Mouse (Mus musculus): ENCODE data around the gene Zbtb5.
"Not testable (repeated sequence)": the region's sequence is repeated elsewhere in the genome, so short reads cannot be mapped to it uniquely, and the experiment has no call there.

Gene Zbtb5

DNA sequence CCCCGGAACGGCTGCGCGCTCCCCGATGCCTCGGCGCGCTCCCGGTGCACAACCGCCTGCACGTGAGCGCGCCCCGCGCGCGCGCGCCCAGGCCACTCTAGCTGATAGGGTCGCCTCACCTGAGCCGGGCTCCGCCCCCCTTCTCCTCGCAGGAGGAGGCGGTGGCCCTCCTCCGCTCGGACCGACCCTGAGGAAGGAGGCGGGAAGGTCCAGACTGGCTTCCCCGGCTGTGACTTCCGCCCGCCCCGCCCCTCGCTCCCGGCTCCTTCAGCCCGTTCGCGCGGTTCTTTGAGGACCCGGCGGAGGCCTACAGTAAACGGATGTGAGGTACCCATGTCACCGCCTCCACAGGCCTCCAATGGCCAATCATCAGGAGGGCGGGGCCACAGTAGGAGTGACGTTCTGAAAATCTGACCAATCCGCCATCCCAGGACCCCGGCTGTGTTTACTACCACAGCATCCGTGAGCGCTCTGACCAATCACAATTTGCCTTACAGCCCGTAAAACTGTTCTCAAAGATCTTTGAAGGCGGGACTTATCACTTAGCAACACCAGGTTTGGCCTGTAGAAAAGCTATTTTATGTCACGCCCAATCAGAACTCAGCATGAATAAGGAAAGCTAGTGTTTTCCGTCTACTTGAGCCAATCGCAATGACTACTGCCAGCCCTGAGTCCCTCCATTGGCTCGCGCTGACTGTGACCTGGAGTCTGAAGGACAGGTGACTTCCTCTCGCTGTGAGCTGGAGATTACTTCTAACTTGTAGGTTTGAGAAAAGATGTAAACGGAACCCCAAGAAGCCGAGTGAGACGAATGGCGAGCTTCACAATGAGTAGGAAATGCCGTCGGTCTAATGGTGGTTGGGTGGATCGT lies at the start of gene Zbtb5:
TSS of gene Zbtb5 (minus strand) at position 308 of the 871 bp plus-strand sequence.
- DNase-seq = peak; percentile 98 to 100

DNA sequence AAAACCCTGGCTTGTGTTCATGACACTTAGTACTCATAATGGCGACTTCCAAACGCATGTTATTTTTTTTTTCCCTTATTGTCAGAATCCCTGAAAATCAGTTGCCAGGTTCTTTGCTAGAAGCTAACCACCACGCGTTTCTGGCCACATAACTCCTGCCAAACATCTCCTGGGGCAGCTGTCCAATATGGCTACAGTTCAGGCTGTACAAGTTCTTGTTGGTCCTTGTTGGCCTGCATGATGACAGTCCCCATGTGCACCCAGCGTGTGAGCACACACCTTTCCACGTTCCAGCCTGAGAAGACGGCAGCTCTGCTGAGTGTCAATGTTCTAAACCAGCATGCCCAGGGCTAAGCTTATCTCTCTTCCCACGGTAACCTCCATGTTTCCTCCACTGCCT lies 43.2 kb upstream of the Zbtb5 start:
- no peak for DNase-seq

DNA sequence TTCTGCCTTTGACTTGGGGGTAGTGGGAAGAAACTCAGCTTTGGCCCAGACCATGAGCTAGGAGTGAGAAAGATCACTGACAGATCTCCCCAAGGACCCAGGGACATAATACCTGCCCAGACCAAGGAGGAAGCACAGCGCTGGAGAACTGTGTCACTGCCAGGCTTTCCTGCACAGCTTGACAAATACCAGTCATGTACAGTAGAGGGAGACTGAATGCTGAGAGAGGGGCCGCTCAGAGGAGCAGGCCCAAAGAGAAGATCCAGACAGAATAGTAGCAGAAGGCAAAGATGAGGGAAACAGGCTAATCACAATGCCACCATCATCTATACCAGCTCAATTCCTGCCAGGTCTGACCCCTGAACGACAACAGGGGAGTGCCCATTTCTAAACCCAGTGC lies 42.6 kb upstream of the Zbtb5 start:
- no peak for DNase-seq

DNA sequence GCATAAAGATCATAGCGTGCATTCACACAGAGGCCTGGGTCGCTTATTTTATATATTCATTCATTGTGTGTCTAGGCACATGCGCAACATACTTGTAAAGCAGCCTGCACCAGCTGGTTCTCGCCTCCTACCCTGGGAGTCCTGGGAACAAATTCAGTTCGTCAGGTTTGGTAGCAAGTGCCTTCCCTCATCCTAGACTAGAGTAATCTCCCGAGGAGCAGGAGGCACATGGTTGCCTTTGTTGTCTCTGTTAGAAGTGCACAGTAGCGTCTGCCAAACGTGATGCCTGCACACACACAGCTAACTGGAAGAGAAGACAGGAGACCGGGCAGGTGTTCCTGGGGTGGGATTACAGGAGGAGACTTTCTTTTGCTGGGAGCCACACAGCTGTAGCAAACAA lies 35.7 kb upstream of the Zbtb5 start:
- DNase-seq = no peak

DNA sequence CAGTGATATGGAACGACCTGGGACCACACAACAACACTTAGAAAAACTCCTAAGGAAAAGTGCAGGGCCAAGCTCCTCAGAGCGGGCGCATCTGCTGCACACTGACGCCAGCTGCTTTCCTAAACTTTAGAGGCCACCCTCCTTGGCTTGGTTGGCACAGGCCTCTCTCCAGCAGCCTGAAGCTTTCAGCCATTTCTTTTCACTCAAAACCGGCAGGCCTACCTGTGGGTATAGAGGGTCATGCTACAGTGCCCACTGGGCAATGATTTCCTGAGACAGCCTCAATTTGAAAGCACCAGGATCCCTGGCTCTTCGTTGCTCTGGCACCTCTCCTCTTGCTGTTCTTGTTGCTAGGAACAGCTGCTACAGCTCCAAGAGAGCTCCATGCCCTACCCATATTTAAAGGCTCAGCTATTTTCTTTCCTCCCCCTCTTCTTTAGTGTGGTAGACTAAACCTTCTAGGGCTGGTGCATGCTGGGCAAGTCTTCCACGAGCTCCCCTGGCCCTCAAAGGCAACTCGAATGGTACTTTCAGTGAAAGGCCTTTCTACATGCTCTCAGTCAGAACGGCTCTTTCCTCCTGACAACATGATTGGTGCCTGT lies 35.2 kb upstream of the Zbtb5 start:
- no peak for DNase-seq

DNA sequence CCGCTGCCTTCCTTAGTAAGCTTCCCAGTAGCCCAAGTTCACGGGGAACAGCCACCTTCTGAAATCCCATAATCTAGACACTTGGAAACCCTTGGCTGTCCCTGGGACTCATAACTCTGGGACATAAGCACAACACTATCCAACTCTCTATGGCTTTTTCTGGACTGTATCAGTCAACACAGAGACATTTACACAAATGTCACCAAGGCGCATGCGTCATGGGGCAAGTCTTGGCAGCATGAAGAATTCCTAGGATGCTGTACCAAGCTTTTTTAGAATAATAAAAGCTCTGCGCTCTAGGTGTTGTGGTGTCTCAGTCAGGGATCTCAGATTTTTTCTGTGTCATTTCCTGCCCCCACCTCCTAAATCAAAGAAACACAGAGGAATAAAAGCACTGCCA lies 34.5 kb upstream of the Zbtb5 start:
- no peak for DNase-seq

DNA sequence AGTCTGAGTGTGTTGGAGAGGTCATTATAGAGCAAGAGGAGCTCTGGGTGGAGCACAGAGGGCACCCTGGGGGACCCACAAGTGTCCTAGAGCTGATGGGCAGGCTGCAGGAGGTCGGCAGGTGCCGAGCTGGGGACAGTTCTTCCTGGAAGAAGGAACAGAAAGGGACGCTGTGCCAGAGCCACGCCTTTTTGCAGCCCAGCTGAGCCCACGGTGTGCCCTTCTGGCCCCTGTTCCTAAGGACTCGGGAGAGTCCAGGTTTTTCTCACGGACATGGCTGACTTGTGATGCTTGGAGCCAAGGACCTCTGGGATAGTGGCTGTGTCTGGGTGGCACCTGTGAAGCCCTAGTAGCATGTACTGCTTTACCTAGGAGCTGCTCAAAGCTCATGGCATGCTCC lies 28.6 kb upstream of the Zbtb5 start:
- no peak for DNase-seq

DNA sequence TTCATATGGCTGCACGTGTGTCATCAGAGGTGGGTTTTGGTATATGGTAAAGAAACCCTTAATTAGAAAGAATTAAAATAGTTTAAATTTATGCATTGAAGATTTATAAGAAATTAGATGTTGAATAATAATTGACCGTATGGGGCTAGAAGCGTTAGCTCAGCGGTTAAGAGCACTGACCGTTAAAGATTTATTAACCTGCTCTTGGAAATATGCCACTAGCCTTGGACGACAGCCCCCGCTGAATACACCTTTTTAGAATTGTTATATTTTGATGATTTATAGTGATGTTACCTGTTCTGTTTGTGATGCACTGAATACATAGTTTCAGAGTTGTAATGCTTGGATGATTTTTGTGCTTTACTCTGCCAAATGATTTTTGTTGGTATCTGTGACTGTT lies 27.3 kb upstream of the Zbtb5 start:
- DNase-seq = not testable (repeated sequence)

DNA sequence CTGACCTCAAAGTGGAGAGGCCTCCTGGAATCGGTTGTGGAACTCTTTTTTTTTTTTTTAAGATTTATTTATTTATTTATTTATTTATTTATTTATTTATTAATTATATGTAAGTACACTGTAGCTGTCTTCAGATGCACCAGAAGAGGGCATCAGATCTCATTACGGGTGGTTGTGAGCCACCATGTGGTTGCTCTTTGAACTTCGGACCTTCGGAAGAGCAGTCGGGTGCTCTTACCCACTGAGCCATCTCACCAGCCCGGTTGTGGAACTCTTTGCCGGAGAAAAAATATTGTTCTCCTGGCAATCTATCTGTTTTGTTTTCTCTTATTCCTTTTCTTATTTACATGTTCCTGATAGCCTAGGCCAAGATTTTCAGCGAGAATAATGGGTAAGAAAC lies 26.7 kb upstream of the Zbtb5 start:
- not testable (repeated sequence) for DNase-seq

DNA sequence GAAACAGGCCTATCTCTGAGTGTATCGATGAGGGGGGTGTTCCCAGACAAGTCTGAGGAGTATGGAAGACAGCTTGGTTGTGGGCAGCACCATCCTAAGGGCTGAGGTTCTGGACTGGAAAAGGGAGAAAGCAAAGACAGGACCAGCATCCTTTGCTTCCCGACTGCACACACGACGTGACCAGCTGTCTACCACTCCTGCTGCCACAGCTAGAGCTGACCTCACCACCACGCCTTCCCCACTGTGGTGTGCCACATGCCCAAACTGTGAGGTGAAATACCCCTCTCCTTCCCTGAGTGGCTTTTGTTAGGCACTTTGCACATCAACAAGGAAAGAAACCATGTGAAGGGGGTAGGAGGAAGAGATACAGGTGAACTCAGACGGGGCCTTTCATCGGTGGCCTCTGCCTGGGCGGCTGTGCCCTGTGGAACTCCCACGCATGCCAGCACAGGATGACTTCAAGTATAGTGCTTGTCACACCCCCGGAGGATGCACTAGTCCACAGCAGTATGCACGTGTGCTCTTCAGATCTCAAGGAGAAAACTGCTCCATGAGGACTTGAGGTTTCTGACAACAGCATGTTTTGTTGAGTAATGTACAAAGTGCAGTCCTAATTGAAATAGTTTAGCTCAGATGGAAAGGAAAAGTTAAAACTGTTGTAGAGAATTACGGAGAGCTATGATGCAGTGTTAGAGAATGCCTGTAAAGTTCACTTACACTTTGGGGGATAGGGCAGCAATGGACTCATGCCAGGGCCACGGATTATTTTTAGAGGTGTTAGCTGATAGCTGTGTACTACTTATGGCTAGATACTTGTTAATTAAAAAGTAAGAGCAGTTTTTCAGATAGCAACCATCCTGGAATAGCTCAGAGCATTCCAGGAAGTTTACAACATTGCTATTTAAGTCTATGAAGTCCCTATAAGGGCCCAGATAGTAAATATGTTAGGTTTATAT lies 25.5 kb upstream of the Zbtb5 start:
- DNase-seq = no peak

DNA sequence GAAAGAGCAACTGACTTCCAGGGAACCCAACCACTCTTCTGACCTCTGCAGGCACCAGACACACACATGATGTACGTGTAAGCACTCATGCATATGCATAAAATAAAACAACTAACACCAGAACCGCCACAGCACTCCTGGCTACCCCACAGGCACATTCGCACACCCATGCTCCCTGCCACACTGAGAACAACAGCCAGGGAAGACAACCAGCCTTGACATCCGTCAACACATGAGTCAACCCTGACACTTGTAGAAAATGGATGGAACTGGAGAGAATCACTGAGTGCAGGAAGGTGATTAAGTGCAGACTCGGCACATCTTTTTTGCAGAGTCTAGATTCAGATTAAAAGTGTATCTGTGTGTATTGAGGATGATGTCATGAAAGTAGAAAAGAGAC lies 24.4 kb upstream of the Zbtb5 start:
- no peak for DNase-seq

DNA sequence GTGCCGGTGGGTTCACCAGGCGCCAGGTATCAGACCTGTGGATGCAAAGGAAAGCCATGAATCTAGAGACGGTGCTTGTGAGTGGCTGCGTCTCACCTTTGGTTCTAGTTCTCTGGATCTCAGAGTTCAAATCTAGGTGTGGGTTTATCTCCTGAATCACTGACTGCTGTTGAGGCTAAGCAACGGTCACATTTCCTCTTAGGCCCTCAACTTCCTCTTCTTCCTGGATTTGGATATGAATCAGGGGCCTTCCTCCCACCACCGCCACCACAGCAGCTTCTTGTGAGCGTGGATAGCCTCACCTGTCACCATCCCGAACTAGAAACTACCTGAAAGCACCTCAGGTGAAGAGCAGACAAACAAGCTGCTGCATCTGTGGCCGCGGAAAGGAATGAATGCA lies 23.8 kb upstream of the Zbtb5 start:
- DNase-seq = no peak

DNA sequence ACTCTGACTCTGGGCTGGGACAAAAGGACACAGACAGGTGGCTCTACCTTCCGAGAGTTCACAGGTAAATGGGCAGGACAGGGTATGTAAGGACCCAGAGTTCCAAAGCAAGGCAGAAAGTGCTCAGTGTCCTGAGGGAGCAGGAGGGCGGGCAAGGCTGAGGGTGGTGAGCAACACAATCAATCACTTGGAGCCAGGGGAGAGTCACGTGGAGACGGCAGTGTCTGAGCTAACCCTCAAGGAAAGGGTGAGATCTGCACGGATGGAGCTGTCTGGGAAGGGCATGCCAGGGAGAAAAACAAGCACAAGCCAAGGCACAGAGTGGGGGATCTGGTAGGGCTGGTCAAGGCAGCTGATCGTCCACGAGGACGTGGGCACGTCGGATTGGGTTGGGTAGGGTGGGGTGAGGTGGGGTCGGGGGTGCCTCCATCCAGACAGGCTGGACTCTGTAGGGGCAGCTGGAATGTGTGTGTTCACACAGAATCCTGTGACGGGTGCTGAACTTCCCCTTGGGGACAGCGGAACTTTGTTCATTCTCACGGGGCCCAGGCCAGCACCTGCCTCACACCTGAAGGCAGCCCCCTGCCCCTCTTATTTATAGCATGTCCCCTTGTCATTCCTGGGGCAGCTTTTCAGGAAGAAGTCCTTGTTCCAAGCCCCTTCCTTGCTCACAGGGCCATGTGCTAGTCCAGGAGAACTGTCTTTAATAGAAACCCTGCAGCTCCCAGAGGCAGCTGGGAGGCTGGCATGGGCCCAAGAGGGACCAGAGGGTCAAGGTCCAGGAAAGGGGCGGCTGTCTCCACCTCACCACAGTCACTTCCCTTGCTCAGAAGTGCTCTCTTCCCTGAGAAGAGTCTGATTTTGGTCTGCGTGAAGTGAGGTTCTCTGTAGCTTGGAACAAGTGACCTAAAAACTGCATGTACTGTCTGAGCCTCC lies 22.7 kb upstream of the Zbtb5 start:
- DNase-seq = no peak

DNA sequence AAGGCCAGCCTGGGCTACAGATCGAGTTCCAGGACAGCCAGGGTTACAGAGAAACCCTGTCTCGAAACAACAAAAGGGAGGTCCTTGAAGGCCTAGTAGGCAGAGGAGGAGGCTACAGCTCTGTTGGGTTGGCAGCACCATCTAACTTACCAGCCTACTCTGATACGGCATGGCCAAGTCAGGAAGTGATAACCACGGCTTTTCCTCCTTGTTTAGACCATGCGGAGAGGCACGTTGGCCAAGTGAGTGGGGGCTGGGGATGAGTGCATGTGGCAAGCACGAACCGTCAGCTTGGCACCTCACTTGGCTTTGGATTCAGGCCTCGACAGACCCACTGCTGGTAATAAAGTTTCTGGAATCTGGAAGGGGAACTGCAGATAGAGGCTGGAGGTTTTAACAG lies 20.4 kb upstream of the Zbtb5 start:
- no peak for DNase-seq

DNA sequence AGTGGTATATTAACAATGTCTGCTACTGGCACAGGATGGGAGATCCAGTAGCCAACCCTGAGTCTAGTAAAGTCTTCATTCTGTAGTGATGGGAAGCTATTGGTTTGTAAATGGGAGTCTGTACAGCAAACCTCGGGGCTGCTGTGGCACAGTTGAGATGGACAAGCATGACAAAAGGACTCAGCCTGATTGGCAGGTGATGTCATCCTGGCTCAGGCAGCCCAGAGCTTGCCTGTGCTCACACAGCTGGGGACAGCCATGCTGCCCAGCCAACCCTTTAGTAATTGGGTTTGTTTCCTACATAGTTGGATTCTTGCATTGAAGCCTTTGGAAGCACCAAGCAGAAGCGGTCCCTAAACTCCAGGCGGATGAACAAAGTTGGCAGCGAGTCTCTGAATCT lies 14.2 kb upstream of the Zbtb5 start:
- DNase-seq = no peak

DNA sequence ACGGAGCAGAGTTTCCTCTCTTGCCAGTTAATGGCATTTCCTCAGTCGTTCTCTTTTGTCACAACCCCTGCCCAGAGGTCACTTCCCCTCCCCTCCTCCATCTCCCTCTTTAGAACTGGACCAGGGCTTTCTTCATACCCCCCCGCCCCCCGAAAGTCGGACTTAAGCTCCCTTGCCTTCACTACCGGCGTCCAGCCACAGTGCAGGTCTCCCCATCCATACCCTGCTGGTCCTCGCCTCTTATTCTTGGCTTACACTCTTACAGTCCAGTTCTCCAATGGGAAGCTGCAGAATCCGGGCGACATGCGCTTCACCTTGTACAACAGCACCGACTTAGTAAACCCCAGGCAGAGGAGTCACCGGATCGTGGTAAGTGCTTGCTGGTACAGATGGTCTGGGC lies 6.8 kb upstream of the Zbtb5 start:
- no peak for DNase-seq

DNA sequence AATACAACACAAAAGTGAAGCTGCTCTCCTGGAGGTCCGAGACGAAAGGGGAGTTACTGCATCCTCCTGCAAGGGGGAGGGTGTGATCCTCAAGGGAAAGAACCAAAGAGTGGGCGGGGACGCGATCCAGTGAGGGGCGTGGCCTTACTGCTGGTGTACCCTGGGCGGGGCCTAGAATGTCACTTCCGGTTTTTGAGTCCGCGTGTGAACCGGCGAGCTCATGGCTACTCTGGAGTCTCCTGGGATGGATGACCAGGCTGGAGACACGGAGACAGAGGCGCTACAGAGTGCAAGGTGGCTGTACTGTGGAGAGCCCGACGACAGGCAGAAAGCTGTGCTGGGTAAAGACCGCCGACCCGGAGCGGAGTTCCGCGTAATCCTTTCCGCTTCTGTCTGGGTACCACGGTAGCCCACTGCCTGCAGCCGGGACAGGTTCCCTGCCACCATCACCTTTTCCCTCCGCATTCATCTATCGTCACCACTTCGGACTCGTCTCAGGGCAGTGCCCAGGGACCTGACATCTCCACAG lies 6.3 kb upstream of the Zbtb5 start, which contains the start of gene Polr1e:
TSS of gene Polr1e (plus strand) at position 132 of the 529 bp plus-strand sequence.
- peak; percentile 92 to 94 for DNase-seq

DNA sequence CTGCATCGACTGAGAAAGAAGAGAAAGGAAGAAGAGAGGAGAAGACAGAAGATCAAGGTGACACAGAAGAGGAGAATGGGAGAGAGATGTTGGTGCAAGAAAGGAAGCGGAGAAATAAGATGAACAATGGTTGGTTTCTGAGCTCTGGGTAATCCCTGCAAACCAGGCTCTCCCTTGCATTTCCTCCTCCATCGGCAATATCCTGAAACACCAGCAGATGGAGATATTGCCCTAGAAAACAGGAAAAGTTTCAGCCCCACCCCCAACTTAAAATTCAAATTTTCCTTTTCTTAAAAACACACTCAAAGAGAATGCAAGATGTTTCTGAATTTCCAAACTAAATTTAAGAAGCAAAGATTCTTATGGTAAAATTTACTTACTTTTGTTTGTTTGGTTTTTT lies 3.4 kb upstream of the Zbtb5 start:
- DNase-seq = peak in 1 of 2 experiments; percentile 24

DNA sequence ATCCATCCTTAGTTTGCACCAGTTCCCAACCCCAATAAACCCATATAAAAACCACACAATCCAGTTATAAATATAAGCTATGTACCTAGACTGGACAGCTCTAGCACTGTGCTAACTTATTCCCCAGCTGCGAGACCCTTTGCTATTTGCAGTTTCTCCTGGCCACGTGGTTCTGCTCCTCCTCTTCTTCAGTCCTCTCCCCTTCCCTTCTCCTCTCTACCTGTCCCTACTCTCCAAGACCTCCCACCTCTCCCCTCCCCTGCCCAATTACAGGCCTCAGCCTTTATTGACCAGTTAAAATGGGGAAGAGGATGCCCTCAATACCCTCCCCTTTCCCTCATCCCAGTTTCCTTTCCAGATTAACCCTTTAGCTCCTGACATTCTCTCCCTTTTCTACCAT lies 1.3 kb upstream of the Zbtb5 start:
- DNase-seq = no peak

DNA sequence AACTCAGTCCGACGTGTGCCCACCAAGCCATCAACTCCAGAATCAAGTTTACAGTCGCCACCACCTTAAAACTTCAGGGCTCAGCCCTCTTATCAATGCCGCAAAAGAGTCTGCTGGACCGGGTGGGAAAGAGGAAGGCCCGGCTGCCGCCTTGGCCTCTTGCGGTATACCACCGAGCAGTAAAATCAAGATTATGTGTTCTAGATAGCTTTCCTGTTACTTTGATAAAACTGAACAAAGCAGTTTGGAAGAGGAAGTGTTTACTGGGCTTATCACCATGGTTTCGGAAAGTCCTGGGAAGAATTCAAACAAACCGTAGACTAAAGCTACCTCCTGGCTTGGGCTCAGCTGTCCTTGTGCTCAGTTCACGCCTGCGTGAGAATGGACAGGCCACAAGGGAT lies 819 bp upstream of the Zbtb5 start:
- DNase-seq = no peak

DNA sequence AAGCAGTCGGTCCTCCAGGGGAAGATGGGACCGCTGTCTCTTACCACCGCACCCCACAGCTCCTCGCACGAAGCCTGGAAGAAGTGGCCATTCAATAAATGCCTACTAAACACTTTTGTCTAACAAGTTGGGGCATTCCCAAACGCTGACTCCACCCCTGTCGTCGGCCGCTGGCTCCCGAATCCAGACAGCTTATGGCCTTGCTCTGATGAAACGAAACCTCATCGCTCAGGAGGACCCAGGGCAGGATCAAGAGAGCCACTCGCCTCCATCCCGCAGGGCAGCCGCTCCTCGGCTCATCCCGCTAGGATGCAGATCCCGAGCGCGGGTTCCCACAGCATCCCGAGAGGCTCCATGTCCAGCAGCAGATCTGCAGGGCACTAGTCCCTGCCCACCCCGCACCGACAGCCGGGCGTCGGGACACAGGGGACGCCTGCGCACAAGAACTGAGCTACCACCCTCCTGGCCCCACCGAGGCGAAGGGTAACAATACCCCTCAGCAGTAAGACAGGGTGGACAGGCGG lies 569 bp downstream of the Zbtb5 start:
- DNase-seq = no peak
